Mouse (Mus musculus) forebrain, embryonic 11.5 days (tissue): ENCODE measurements around the gene Nppa. TPM values are rescaled to one million over a fixed set of nuclear protein-coding genes. Genes with fewer than 3 reads are reported as not detected.
"Not testable (repeated sequence)": the region's sequence is repeated elsewhere in the genome, so short reads cannot be mapped to it uniquely, and the experiment has no call there.

ENCODE experiments used
- ATAC-seq: fragments of 200-750 bp; cut with Nextera tagmentation; replicated peaks from 2 replicates; pipeline ENCODE4 v1.8.0; 2017; ENCODE audit warnings: moderate TSS enrichment; ENCODE audit not compliant: low FRiP score
- DNase-seq: peaks from one replicate; pipeline ENCODE4 v3.0.0-alpha.2; 2017; ENCODE audit warnings: low spot score
- H3K27ac ChIP-seq: fragments of 300-500 bp; sonication (generic); 2 replicates; pipeline ENCODE4 v1.5.1; 2014; ENCODE audit warnings: low read depth, low read length
- H3K27me3 ChIP-seq: fragments of 300-500 bp; sonication (generic); 2 replicates; pipeline ENCODE4 v1.6.1; 2014; ENCODE audit warnings: mild to moderate bottlenecking, low read length, mixed read lengths; ENCODE audit not compliant: control insufficient read depth, insufficient read depth
- H3K36me3 ChIP-seq: fragments of 300-500 bp; sonication (generic); 2 replicates; pipeline ENCODE4 v1.6.1; 2014; ENCODE audit warnings: mild to moderate bottlenecking, low read length, moderate library complexity, mixed read lengths; ENCODE audit not compliant: control insufficient read depth, insufficient read depth
- H3K4me1 ChIP-seq: fragments of 300-500 bp; sonication (generic); replicated peaks from 2 replicates; pipeline ENCODE4 v1.6.1; 2014; ENCODE audit warnings: low read length, mixed read lengths; ENCODE audit not compliant: control insufficient read depth, insufficient read depth
- H3K4me2 ChIP-seq: fragments of 300-500 bp; sonication (generic); 2 replicates; pipeline ENCODE4 v1.6.1; 2014; ENCODE audit warnings: low read depth, mild to moderate bottlenecking, low read length, moderate library complexity, mixed read lengths; ENCODE audit not compliant: severe bottlenecking
- H3K4me3 ChIP-seq: fragments of 300-500 bp; sonication (generic); 2 replicates; pipeline ENCODE4 v1.5.1; 2014; ENCODE audit warnings: low read depth, low read length
- H3K9ac ChIP-seq: fragments of 300-500 bp; sonication (generic); 2 replicates; pipeline ENCODE4 v1.6.1; 2014; ENCODE audit warnings: low read length
- H3K9me3 ChIP-seq: fragments of 300-500 bp; sonication (generic); 2 replicates; pipeline ENCODE4 v1.6.1; 2016; ENCODE audit warnings: low read length, mixed read lengths; ENCODE audit not compliant: control insufficient read depth
- WGBS: fragments of 180-500 bp; shearing (Covaris S2); extraction: QIAGEN DNeasy Blood & Tissue Kit; methylation state at CpG from one replicate; pipeline ENCODE4 v1.1.7; 2014; 5-methylcytosine and 5-hydroxymethylcytosine counted together
- polyA plus RNA-seq: library from polyadenylated mRNA; unstranded; fragments of >200 nt; fragmentation: Nextera tagmentation; extraction: Ambion mirVana; gene quantifications from 2 replicates; pipeline ENCODE4 v1.2.1, GENCODE M21; 2014

Gene Nppa
- polyA plus RNA-seq, 1 experiment from 2014 or later = 0.29 TPM

GRCm38 (mm10) chr4:148039254-148040028, 38.9 kb downstream of the Nppa start:
- Histone ChIP-seq H3K27me3 (no peaks in the 10 kb centered on the region), H3K4me2 (peak overlapping the region; percentile 67), H3K4me3 (peak overlapping the region; percentile 89), H3K27ac (no peak overlapping the region; the same call in 1 of the 2 replicates), H3K4me1 (peaks cover 13% of the 10 kb centered on the region), H3K9ac (peak overlapping the region; percentile 58), H3K36me3 (no peaks in the 10 kb centered on the region; the same call in 1 of the 2 replicates), H3K9me3 (no peaks in the 10 kb centered on the region)
- ATAC-seq = no peak
- DNase-seq = no peak
- WGBS = 24% methylated on average over 19 of the region's 19 CpGs

GRCm38 (mm10) chr4:148040029-148040830, 39.7 kb downstream of the Nppa start:
- H3K27me3 ChIP-seq = no peaks in the 10 kb centered on the region
- H3K9ac ChIP-seq = peak overlapping the region; percentile 64
- no peak for DNase-seq
- peak overlapping the region; percentile 67; the same call in 1 of the 2 replicates for H3K4me2 ChIP-seq
- H3K4me3 ChIP-seq = peak overlapping the region; percentile 89
- no peaks in the 10 kb centered on the region; the same call in 1 of the 2 replicates for H3K36me3 ChIP-seq
- 67% methylated on average over 15 of the region's 15 CpGs for WGBS
- H3K9me3 ChIP-seq = no peaks in the 10 kb centered on the region
- no peak for ATAC-seq
- H3K27ac ChIP-seq = peak overlapping the region; percentile 70
- peaks cover 13% of the 10 kb centered on the region for H3K4me1 ChIP-seq

DNA sequence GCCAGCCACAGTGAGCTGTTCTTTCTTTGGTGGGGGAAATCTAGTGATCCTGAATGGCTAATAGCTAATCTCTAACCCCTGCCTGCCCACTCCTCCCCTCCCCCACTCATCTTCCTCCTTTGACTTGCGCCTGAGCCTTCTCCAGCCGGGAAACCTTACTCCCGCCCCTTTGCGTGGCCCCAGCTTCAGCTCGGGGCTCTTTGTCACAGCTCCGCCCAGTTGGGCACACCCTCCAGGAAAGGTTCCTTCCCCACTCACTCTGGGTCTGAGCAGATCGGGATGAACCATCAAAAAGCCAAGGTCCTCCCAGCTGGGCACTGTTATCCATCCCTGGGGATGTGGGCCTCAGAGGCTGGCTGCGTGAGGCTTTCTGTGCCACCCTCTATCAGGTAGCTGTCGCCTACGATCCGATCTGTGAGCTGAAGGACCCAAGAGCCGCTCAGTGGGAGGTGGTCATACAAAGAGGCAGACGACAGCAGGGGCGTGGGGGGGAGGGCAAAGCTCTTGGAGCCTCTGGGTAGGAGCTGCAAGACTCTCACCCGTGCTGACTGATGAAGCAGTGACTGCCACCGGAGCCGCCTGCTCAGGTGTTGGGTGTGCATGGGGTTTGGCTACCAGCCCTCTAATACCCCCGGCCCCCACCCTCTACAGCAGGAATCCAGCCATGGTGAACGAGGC, 40.5 kb downstream of the Nppa start:
- WGBS = under 1% methylated on average over 19 of the region's 19 CpGs
- Histone ChIP-seq H3K4me1 (peaks cover 13% of the 10 kb centered on the region), H3K9me3 (no peaks in the 10 kb centered on the region), H3K4me2 (peak overlapping the region; percentile 52), H3K27me3 (no peaks in the 10 kb centered on the region), H3K9ac (peak overlapping the region; percentile 64), H3K27ac (peak overlapping the region; percentile 70), H3K36me3 (no peaks in the 10 kb centered on the region; the same call in 1 of the 2 replicates), H3K4me3 (peak overlapping the region; percentile 40)
- ATAC-seq (peak; percentile 45), DNase-seq (peak; percentile 84)

DNA sequence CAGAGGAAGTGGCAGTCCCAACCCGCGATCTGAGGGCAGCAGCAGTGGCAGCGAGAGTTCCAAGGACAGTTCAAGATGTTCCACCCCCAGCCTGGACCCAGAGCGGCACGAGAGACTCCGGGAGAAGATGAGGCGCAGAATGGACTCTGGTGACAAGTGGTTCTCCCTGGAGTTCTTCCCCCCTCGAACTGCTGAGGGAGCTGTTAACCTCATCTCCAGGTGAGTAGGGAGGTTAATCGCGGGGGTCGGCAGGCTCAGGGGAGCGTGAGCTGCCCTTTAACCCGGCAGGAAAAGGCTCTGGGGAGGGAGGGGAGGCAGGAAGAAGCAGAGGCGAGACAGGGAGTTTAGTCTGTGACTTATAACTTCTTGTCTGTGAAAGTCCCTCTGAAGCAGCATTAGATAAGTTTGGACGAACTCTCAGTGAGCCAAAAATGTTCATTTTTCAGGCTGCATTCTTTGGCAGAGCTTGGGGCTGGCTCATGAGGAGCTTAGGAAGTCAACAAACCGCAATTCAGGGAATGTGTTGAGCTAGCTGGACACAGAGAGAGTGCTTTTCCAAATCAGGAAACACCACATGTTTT, 41.2 kb downstream of the Nppa start:
- ATAC-seq = no peak
- DNase-seq = no peak
- Histone ChIP-seq H3K27me3 (no peaks in the 10 kb centered on the region), H3K4me1 (peaks cover 13% of the 10 kb centered on the region), H3K9ac (peak overlapping the region; percentile 64), H3K4me2 (peak overlapping the region; percentile 52), H3K27ac (peak overlapping the region; percentile 70), H3K36me3 (no peaks in the 10 kb centered on the region; the same call in 1 of the 2 replicates), H3K4me3 (peak overlapping the region; percentile 40), H3K9me3 (no peaks in the 10 kb centered on the region)
- WGBS = 4% methylated on average over 16 of the region's 16 CpGs

DNA sequence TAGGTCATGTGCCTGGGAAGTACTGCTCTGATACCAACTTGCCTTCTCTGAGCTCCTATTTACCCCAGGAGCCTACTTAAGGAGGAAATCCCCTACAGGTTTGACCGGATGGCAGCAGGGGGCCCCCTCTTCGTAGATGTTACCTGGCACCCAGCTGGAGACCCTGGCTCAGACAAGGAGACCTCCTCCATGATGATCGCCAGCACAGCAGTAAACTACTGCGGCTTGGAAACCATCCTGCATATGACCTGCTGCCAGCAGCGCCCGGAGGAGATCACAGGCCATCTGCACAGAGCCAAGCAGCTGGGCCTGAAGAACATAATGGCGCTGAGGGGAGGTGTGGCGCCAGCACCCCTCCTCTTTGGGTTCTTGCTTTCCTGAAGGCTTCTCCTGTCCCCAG, 42.8 kb downstream of the Nppa start:
- H3K27me3 ChIP-seq, ATAC-seq, H3K4me3 ChIP-seq, H3K9me3 ChIP-seq, H3K9ac ChIP-seq, H3K27ac ChIP-seq, H3K4me2 ChIP-seq, DNase-seq, H3K36me3 ChIP-seq, H3K4me1 ChIP-seq: not testable (repeated sequence)
- WGBS = 85% methylated on average over 7 of the region's 8 CpGs

GRCm38 (mm10) chr4:148044113-148044512, 43.6 kb downstream of the Nppa start:
- Histone ChIP-seq H3K4me1 (peaks cover 8% of the 10 kb centered on the region), H3K4me2 (no peak overlapping the region), H3K27ac (no peak overlapping the region), H3K27me3 (no peaks in the 10 kb centered on the region), H3K9me3 (no peaks in the 10 kb centered on the region), H3K36me3 (no peaks in the 10 kb centered on the region; the same call in 1 of the 2 replicates), H3K9ac (no peak overlapping the region), H3K4me3 (no peak overlapping the region)
- DNase-seq (no peak), ATAC-seq (no peak)
- WGBS = 84% methylated on average over 2 of the region's 2 CpGs

GRCm38 (mm10) chr4:148046450-148047031, 46.0 kb downstream of the Nppa start:
- no peak for ATAC-seq
- H3K4me2 ChIP-seq = no peak overlapping the region
- H3K4me1 ChIP-seq = no peaks in the 10 kb centered on the region; the same call in 1 of the 2 replicates
- no peak overlapping the region for H3K27ac ChIP-seq
- H3K4me3 ChIP-seq = no peak overlapping the region
- H3K9ac ChIP-seq = no peak overlapping the region
- H3K27me3 ChIP-seq = no peaks in the 10 kb centered on the region
- no peak for DNase-seq
- WGBS = 48% methylated on average over 4 of the region's 4 CpGs
- H3K36me3 ChIP-seq = no peaks in the 10 kb centered on the region; the same call in 1 of the 2 replicates
- H3K9me3 ChIP-seq = no peaks in the 10 kb centered on the region
